Comparison of ENCODE assay signal across 32 mouse cellular contexts in the genomic region with DNA sequence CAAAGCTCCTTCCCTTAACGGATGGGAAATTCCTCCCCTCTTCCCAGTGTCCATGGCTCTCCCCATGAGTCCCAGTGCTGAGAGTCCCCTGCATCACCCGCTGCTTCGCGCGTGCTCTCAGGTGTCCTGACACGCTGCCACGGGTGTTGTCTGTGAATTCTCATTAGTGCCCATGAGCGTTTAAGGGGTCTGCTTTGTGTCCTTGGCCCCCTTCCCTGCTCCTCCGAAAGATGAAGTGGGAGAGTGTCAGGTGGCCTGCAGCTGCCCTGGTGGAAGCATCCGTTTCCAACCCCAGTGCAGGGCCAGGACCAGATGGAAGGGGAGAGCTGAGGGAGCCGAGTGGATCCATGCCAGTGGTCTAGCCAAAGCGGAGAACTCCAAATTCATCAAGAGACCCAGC. TPM values are rescaled to one million over a fixed set of nuclear protein-coding genes. Genes with fewer than 3 reads are reported as not detected.
A peak's percentile ranks its signal among the peaks of the same experiment; 100 is the strongest.
DNase-seq lines count a peak whose midpoint lies in the region; ATAC-seq and TF ChIP-seq lines count a peak whose summit lies in the region.
"Had no signal": no experiment of that assay in that cellular context is flagged by ENCODE, and none has a peak within 500 bp of the region (broad histone marks: within the 10 kb centered on the region; RNA-seq: fewer than 3 reads in every experiment).

No protein-coding gene starts in this region.

- H3K4me3 ChIP-seq in cerebellum, adult 2 months (replicated peaks; ENCODE audit: insufficient read depth, low read depth, low read length): no peak overlapping the region
- H3K4me3 ChIP-seq in hindbrain, embryonic 16.5 days (ENCODE audit: low read length): no peak overlapping the region
- no peak overlapping the region for H3K4me3 ChIP-seq in hindbrain, embryonic 14.5 days (replicated peaks; ENCODE audit: low read length)
- no peak overlapping the region for H3K4me3 ChIP-seq in neural tube, embryonic 12.5 days
- H3K4me3 ChIP-seq: embryonic facial prominence, embryonic 10.5 days; embryonic facial prominence, embryonic 15.5 days; forebrain, embryonic 12.5 days; gastrocnemius, adult 2 months; heart, adult 2 months; heart, embryonic 12.5 days; limb, embryonic 13.5 days; megakaryocyte, embryonic 14.5 days; midbrain, embryonic 12.5 days had no signal

- H3K9me3 ChIP-seq in hindbrain, embryonic 16.5 days (ENCODE audit: control insufficient read depth, low read length): no peaks in the 10 kb centered on the region
- H3K9me3 ChIP-seq in hindbrain, embryonic 14.5 days (ENCODE audit: control insufficient read depth, low read length): no peaks in the 10 kb centered on the region
- no peaks in the 10 kb centered on the region for H3K9me3 ChIP-seq in neural tube, embryonic 12.5 days
- H3K9me3 ChIP-seq: embryonic facial prominence, embryonic 10.5 days; embryonic facial prominence, embryonic 15.5 days; forebrain, embryonic 12.5 days; heart, embryonic 12.5 days; limb, embryonic 13.5 days; megakaryocyte, embryonic 14.5 days; midbrain, embryonic 12.5 days had no signal

- peak; percentile 71 to 73 for DNase-seq in cerebellum, adult 2 months
- DNase-seq in cerebellum, adult 11 months: no peak
- no peak for DNase-seq in hindbrain, embryonic 14.5 days (ENCODE audit: low spot score)
- no peak for DNase-seq in neural tube, embryonic 10.5 days (ENCODE audit: extremely low spot score, low spot score)
- DNase-seq in cerebellum, postnatal 25 days: peak; percentile 73 to 74
- DNase-seq: adrenal gland, postnatal 10 days; gastrocnemius, adult 2 months; gastrocnemius, postnatal 36 days; heart, adult 2 months; kidney, adult 8-10 months; kidney, postnatal 4 days; layer of hippocampus, adult 9-11 months; lung, postnatal 4 days; thymus, adult 2 months; thymus, postnatal 4 days had no signal

- no peak overlapping the region for H3K4me2 ChIP-seq in hindbrain, embryonic 16.5 days (ENCODE audit: low read length)
- no peak overlapping the region for H3K4me2 ChIP-seq in hindbrain, embryonic 14.5 days (replicated peaks)
- no peak overlapping the region for H3K4me2 ChIP-seq in neural tube, embryonic 12.5 days (replicated peaks)
- H3K4me2 ChIP-seq: embryonic facial prominence, embryonic 15.5 days; forebrain, embryonic 12.5 days; heart, embryonic 12.5 days; limb, embryonic 13.5 days; liver, embryonic 11.5 days; midbrain, embryonic 12.5 days had no signal

- H3K36me3 ChIP-seq in hindbrain, embryonic 16.5 days (ENCODE audit: control insufficient read depth, insufficient read depth, low read length): peaks cover 16% of the 10 kb centered on the region; the same call in 1 of the 2 replicates
- H3K36me3 ChIP-seq in hindbrain, embryonic 14.5 days (replicated peaks; ENCODE audit: control insufficient read depth, insufficient read depth): peaks cover 54% of the 10 kb centered on the region
- peaks cover 16% of the 10 kb centered on the region for H3K36me3 ChIP-seq in neural tube, embryonic 12.5 days

- TF ChIP-seq POLR2A in cerebellum, adult 2 months (IDR thresholded peaks at IDR 0.05; ENCODE audit: borderline replicate concordance, insufficient read depth, low read length): no peak

- ATAC-seq in hindbrain, embryonic 16.5 days: peak; percentile 35; the same call in 1 of the 2 replicates
- ATAC-seq in hindbrain, embryonic 14.5 days (ENCODE audit: low FRiP score): no peak
- no peak for ATAC-seq in neural tube, embryonic 12.5 days (ENCODE audit: low FRiP score, low read depth)
- ATAC-seq in monocyte, adult 5-6 weeks (replicated peaks; ENCODE audit: insufficient number of reproducible peaks, low FRiP score, low TSS enrichment, poor library complexity, severe bottlenecking): no peak
- ATAC-seq: intestine, embryonic 16.5 days; Patski had no signal

- TF ChIP-seq CTCF in cerebellum, adult 2 months (IDR thresholded peaks at IDR 0.05; ENCODE audit: borderline replicate concordance, insufficient read depth, low read depth, low read length): no peak

- peak overlapping the region; percentile 82 for H3K27ac ChIP-seq in cerebellum, adult 2 months (ENCODE audit: insufficient read depth, low read length)
- no peak overlapping the region; the same call in 1 of the 2 replicates for H3K27ac ChIP-seq in hindbrain, embryonic 16.5 days (ENCODE audit: low read depth, low read length)
- no peak overlapping the region for H3K27ac ChIP-seq in hindbrain, embryonic 14.5 days
- H3K27ac ChIP-seq in neural tube, embryonic 12.5 days: no peak overlapping the region
- H3K27ac ChIP-seq: embryonic facial prominence, embryonic 10.5 days; embryonic facial prominence, embryonic 15.5 days; forebrain, embryonic 12.5 days; gastrocnemius, adult 2 months; heart, adult 2 months; kidney, postnatal 0 days; limb, embryonic 13.5 days; midbrain, embryonic 12.5 days had no signal

- WGBS in cerebellum, adult 2 months: 20% methylated on average over 12 of the region's 12 CpGs
- 61% methylated on average over 12 of the region's 12 CpGs for WGBS in hindbrain, embryonic 16.5 days
- WGBS in hindbrain, embryonic 14.5 days: 63% methylated on average over 12 of the region's 12 CpGs
- WGBS in neural tube, embryonic 12.5 days: 81% methylated on average over 12 of the region's 12 CpGs

- no peak overlapping the region for H3K9ac ChIP-seq in hindbrain, embryonic 16.5 days (ENCODE audit: low read depth, low read length)
- H3K9ac ChIP-seq in hindbrain, embryonic 14.5 days: no peak overlapping the region
- H3K9ac ChIP-seq in neural tube, embryonic 12.5 days: 0 out of 2 replicates have a peak overlapping the region, but pooled peaks have one; percentile 33
- H3K9ac ChIP-seq: embryonic facial prominence, embryonic 15.5 days; forebrain, embryonic 12.5 days; heart, embryonic 12.5 days; limb, embryonic 13.5 days; midbrain, embryonic 12.5 days had no signal

- H3K27me3 ChIP-seq in cerebellum, adult 2 months (ENCODE audit: control insufficient read depth, insufficient read depth, low read length): no peaks in the 10 kb centered on the region
- no peaks in the 10 kb centered on the region for H3K27me3 ChIP-seq in hindbrain, embryonic 16.5 days (replicated peaks; ENCODE audit: control insufficient read depth, insufficient read depth, low read length)
- no peaks in the 10 kb centered on the region for H3K27me3 ChIP-seq in hindbrain, embryonic 14.5 days (ENCODE audit: control insufficient read depth, insufficient read depth, low read length)
- H3K27me3 ChIP-seq in neural tube, embryonic 12.5 days (replicated peaks): no peaks in the 10 kb centered on the region
- H3K27me3 ChIP-seq: embryonic facial prominence, embryonic 15.5 days; forebrain, embryonic 12.5 days; megakaryocyte, embryonic 14.5 days; midbrain, embryonic 12.5 days; Patski had no signal

- H3K4me1 ChIP-seq in cerebellum, adult 2 months (ENCODE audit: control insufficient read depth, insufficient read depth, low read length): peaks cover 95% of the 10 kb centered on the region
- H3K4me1 ChIP-seq in hindbrain, embryonic 16.5 days (ENCODE audit: control insufficient read depth, insufficient read depth, low read depth, low read length): peaks cover 13% of the 10 kb centered on the region
- 0 out of 2 replicates have a peak, but pooled peaks cover 10% of the 10 kb centered on the region for H3K4me1 ChIP-seq in hindbrain, embryonic 14.5 days (replicated peaks; ENCODE audit: control insufficient read depth, insufficient read depth, low read length)
- peaks cover 41% of the 10 kb centered on the region for H3K4me1 ChIP-seq in neural tube, embryonic 12.5 days
- H3K4me1 ChIP-seq: limb, embryonic 13.5 days had no signal

RNA-seq across cellular contexts. Expression of gene Nat9, which starts 20.5 kb away (rescaled TPM):
- 30.8 and 37.5 TPM in 2 replicates for polyA plus RNA-seq in cerebellum, adult 2 months (2012; rRNA removed)
- polyA plus RNA-seq in hindbrain, embryonic 16.5 days (2015; fragmentation: Nextera tagmentation; extraction: Ambion mirVana): 20.9 and 24.6 TPM in 2 replicates
- polyA plus RNA-seq in hindbrain, embryonic 14.5 days (2014; fragmentation: Nextera tagmentation; extraction: Ambion mirVana): 18.2 and 20.0 TPM in 2 replicates
- 19.7 and 20.3 TPM in 2 replicates for polyA plus RNA-seq in neural tube, embryonic 12.5 days (2016; fragmentation: Nextera tagmentation; extraction: Ambion mirVana)
- 25.4 to 39.9 TPM (median 37.8 TPM) in 3 replicates for total RNA-seq in monocyte, adult 5-6 weeks (2017)

RNA-seq across cellular contexts. Expression of gene Tmem104, which starts 20.8 kb away (rescaled TPM):
- polyA plus RNA-seq in cerebellum, adult 2 months (2012; rRNA removed): 12.5 and 13.3 TPM in 2 replicates
- 12.3 and 13.1 TPM in 2 replicates for polyA plus RNA-seq in hindbrain, embryonic 16.5 days (2015; fragmentation: Nextera tagmentation; extraction: Ambion mirVana)
- polyA plus RNA-seq in hindbrain, embryonic 14.5 days (2014; fragmentation: Nextera tagmentation; extraction: Ambion mirVana): 10.7 and 11.7 TPM in 2 replicates
- 8.6 and 9.7 TPM in 2 replicates for polyA plus RNA-seq in neural tube, embryonic 12.5 days (2016; fragmentation: Nextera tagmentation; extraction: Ambion mirVana)
- total RNA-seq in monocyte, adult 5-6 weeks (2017): 12.1 to 32.4 TPM (median 17.3 TPM) in 3 replicates

RNA-seq across cellular contexts. Expression of gene Slc9a3r1, which starts 45.0 kb away (rescaled TPM):
- 87.2 and 87.9 TPM in 2 replicates for polyA plus RNA-seq in cerebellum, adult 2 months (2012; rRNA removed)
- 81.5 and 93.4 TPM in 2 replicates for polyA plus RNA-seq in hindbrain, embryonic 16.5 days (2015; fragmentation: Nextera tagmentation; extraction: Ambion mirVana)
- 60.5 and 65.9 TPM in 2 replicates for polyA plus RNA-seq in hindbrain, embryonic 14.5 days (2014; fragmentation: Nextera tagmentation; extraction: Ambion mirVana)
- 36.7 and 41.1 TPM in 2 replicates for polyA plus RNA-seq in neural tube, embryonic 12.5 days (2016; fragmentation: Nextera tagmentation; extraction: Ambion mirVana)
- total RNA-seq in monocyte, adult 5-6 weeks (2017): 65.9 to 104 TPM (median 70.4 TPM) in 3 replicates

RNA-seq across cellular contexts. Expression of gene Grin2c, which starts 58.9 kb away (rescaled TPM):
- polyA plus RNA-seq in cerebellum, adult 2 months (2012; rRNA removed): 249 and 283 TPM in 2 replicates
- 0.60 and 0.72 TPM in 2 replicates for polyA plus RNA-seq in hindbrain, embryonic 16.5 days (2015; fragmentation: Nextera tagmentation; extraction: Ambion mirVana)
- 0.33 and 0.35 TPM in 2 replicates for polyA plus RNA-seq in hindbrain, embryonic 14.5 days (2014; fragmentation: Nextera tagmentation; extraction: Ambion mirVana)
- polyA plus RNA-seq in neural tube, embryonic 12.5 days (2016; fragmentation: Nextera tagmentation; extraction: Ambion mirVana): 0.96 and 1.0 TPM in 2 replicates
- total RNA-seq in monocyte, adult 5-6 weeks (2017): not detected in 3 replicates
- total RNA-seq: gastrocnemius, postnatal 36 days; hematopoietic stem cell, adult 5-6 weeks; MEL had no signal
- polyA plus RNA-seq: embryonic facial prominence, embryonic 15.5 days; forebrain, embryonic 12.5 days; heart, postnatal 0 days; kidney, postnatal 0 days; Patski had no signal

Comparison
In these comparisons a context has a peak if more than half of its experiments do, and no peak if none do; other contexts are left out.
1. DNase-seq: peak in cerebellum, adult 2 months (2 of 2) and cerebellum, postnatal 25 days (2 of 2); none in cerebellum, adult 11 months (single experiment), hindbrain, embryonic 14.5 days (single experiment) and neural tube, embryonic 10.5 days (single experiment).